Mouse (Mus musculus) limb, embryonic 14.5 days (tissue): Measurements from ENCODE around the gene Ctnna2. TPM values are rescaled to one million over a fixed set of nuclear protein-coding genes. Genes with fewer than 3 reads are reported as not detected.

Experiments used
- ATAC-seq: fragments of 200-750 bp; cut with Nextera tagmentation; 2 replicates; pipeline ENCODE4 v1.8.0; 2017; ENCODE audit warnings: low read depth, moderate number of reproducible peaks, moderate TSS enrichment; ENCODE audit not compliant: low FRiP score
- DNase-seq: peaks from one replicate; pipeline ENCODE4 v3.0.0-alpha.2; 2015; ENCODE audit warnings: low spot score
- H3K27ac ChIP-seq: fragments of 300-500 bp; sonication (generic); replicated peaks from 2 replicates; pipeline ENCODE4 v1.5.1; 2014; ENCODE audit warnings: low read depth, mild to moderate bottlenecking, low read length, moderate library complexity, mixed read lengths
- H3K27me3 ChIP-seq: fragments of 300-500 bp; sonication (generic); 2 replicates; pipeline ENCODE4 v1.6.1; 2014; ENCODE audit warnings: low read length, mixed read lengths; ENCODE audit not compliant: control insufficient read depth, insufficient read depth
- H3K36me3 ChIP-seq: fragments of 300-500 bp; sonication (generic); 2 replicates; pipeline ENCODE4 v1.6.1; 2014; ENCODE audit warnings: mild to moderate bottlenecking, low read length, moderate library complexity, mixed read lengths; ENCODE audit not compliant: control insufficient read depth, insufficient read depth
- H3K4me1 ChIP-seq: fragments of 300-500 bp; sonication (generic); 2 replicates; pipeline ENCODE4 v1.6.1; 2014; ENCODE audit warnings: antibody characterized with exemption, low read length, mixed read lengths; ENCODE audit not compliant: control insufficient read depth, insufficient read depth
- H3K4me2 ChIP-seq: fragments of 300-500 bp; sonication (generic); replicated peaks from 2 replicates; pipeline ENCODE4 v1.6.1; 2014; ENCODE audit warnings: low read depth, mild to moderate bottlenecking, low read length, moderate library complexity; ENCODE audit not compliant: severe bottlenecking
- H3K4me3 ChIP-seq: fragments of 300-500 bp; sonication (generic); replicated peaks from 2 replicates; pipeline ENCODE4 v1.5.1; 2014; ENCODE audit warnings: low read length
- H3K9ac ChIP-seq: fragments of 300-500 bp; sonication (generic); 2 replicates; pipeline ENCODE4 v1.6.1; 2014; ENCODE audit warnings: mild to moderate bottlenecking, low read depth, low read length, moderate library complexity; ENCODE audit not compliant: severe bottlenecking
- H3K9me3 ChIP-seq: fragments of 300-500 bp; sonication (generic); 2 replicates; pipeline ENCODE4 v1.6.1; 2016; ENCODE audit warnings: low read length; ENCODE audit not compliant: control insufficient read depth
- POLR2A ChIP-seq: fragments of 200-500 bp; IDR thresholded peaks from 2 replicates; pipeline ENCODE4 v1.8.0; 2012; ENCODE audit warnings: inconsistent platforms, mild to moderate bottlenecking, moderate library complexity, borderline replicate concordance; ENCODE audit not compliant: insufficient read depth, insufficient read length; ENCODE audit errors: extremely low read depth
- WGBS: fragments of 180-500 bp; shearing (Covaris S2); extraction: QIAGEN DNeasy Blood & Tissue Kit; methylation state at CpG from one replicate; pipeline ENCODE4 v1.1.7; 2014; 5-methylcytosine and 5-hydroxymethylcytosine counted together
- polyA plus RNA-seq, 2 experiments: library from polyadenylated mRNA; depleted of rRNA in 1 of 2; stranded (reverse) in 1 of 2; unstranded in 1 of 2; fragments of >200 nt; fragmentation: Nextera tagmentation in 1 of 2; extraction: Ambion mirVana in 1 of 2; gene quantifications; 2 replicates each; pipeline versions ENCODE4 v1.2.1 to v1.2.3; 2012 to 2014

Gene Ctnna2
- polyA plus RNA-seq, 2 experiments: 1.7 to 2.7 TPM

- H3K4me3 ChIP-seq: no peak overlapping the region
- TF ChIP-seq POLR2A: no peak
- no peak for DNase-seq
- H3K27ac ChIP-seq: no peak overlapping the region
- ATAC-seq: no peak
- no peak overlapping the region for H3K4me2 ChIP-seq
- 87% methylated on average over 3 of the region's 3 CpGs for WGBS
- no peak overlapping the region for H3K9ac ChIP-seq
- H3K36me3 ChIP-seq: no peaks in the 10 kb centered on the region
- H3K4me1 ChIP-seq: no peaks in the 10 kb centered on the region
- H3K27me3 ChIP-seq: no peaks in the 10 kb centered on the region
- no peaks in the 10 kb centered on the region for H3K9me3 ChIP-seq
These were observed 782.8 kb downstream of the Ctnna2 start for GRCm38 (mm10) chr6:77196650-77197049.

DNA sequence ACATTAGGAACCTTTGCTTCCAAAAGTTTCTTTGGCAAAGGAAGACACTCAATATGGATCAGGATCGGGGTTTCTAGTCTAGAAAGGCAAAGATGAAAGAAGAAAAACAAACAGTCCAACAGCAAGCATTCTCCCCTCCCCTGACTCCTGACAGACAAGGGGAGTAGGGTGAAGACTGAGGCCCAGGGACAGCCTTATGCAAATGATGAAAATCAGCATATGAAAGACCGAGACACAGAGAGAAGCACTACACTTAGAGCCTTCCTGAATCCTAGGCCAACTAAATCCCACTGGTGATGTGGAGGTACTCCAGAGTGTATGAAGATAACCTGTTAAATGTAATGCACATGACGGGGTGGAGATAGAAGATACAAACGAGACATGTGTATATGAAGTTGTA is 787.9 kb downstream of the Ctnna2 start:
- no peak for TF ChIP-seq POLR2A
- Histone ChIP-seq H3K4me1 (no peaks in the 10 kb centered on the region), H3K9ac (no peak overlapping the region), H3K36me3 (no peaks in the 10 kb centered on the region), H3K9me3 (no peaks in the 10 kb centered on the region), H3K4me3 (no peak overlapping the region), H3K27me3 (no peaks in the 10 kb centered on the region), H3K27ac (no peak overlapping the region), H3K4me2 (no peak overlapping the region)
- WGBS: 82% methylated on average over 4 of the region's 4 CpGs
- ATAC-seq (no peak), DNase-seq (no peak)

- H3K9ac ChIP-seq: no peak overlapping the region
- DNase-seq (no peak), ATAC-seq (no peak)
- 89% methylated on average over 2 of the region's 2 CpGs for whole genome bisulfite sequencing
- H3K4me1 ChIP-seq: no peaks in the 10 kb centered on the region
- TF ChIP-seq POLR2A: no peak
- no peak overlapping the region for H3K4me3 ChIP-seq
- no peak overlapping the region for H3K4me2 ChIP-seq
- no peak overlapping the region for H3K27ac ChIP-seq
- no peaks in the 10 kb centered on the region for H3K36me3 ChIP-seq
- no peaks in the 10 kb centered on the region for H3K9me3 ChIP-seq
- no peaks in the 10 kb centered on the region for H3K27me3 ChIP-seq
These were observed 790.9 kb downstream of the Ctnna2 start for GRCm38 (mm10) chr6:77188628-77189027.

GRCm38 (mm10) chr6:77185751-77186150 is 793.7 kb downstream of the Ctnna2 start:
- H3K4me2 ChIP-seq: no peak overlapping the region
- no peaks in the 10 kb centered on the region for H3K36me3 ChIP-seq
- 81% methylated on average over 4 of the region's 4 CpGs for WGBS
- no peak overlapping the region for H3K27ac ChIP-seq
- DNase-seq: no peak
- H3K9ac ChIP-seq: no peak overlapping the region
- no peaks in the 10 kb centered on the region for H3K9me3 ChIP-seq
- TF ChIP-seq POLR2A: no peak
- no peak overlapping the region for H3K4me3 ChIP-seq
- no peaks in the 10 kb centered on the region for H3K4me1 ChIP-seq
- ATAC-seq: no peak
- no peaks in the 10 kb centered on the region for H3K27me3 ChIP-seq

GRCm38 (mm10) chr6:77184896-77185295 is 794.6 kb downstream of the Ctnna2 start:
- Histone ChIP-seq H3K27me3 (no peaks in the 10 kb centered on the region), H3K36me3 (no peaks in the 10 kb centered on the region), H3K27ac (no peak overlapping the region), H3K4me2 (no peak overlapping the region), H3K4me1 (no peaks in the 10 kb centered on the region), H3K9ac (no peak overlapping the region), H3K9me3 (no peaks in the 10 kb centered on the region), H3K4me3 (no peak overlapping the region)
- TF ChIP-seq POLR2A: no peak
- no peak for ATAC-seq
- DNase-seq: no peak
- WGBS: 49% methylated on average over 2 of the region's 2 CpGs

DNA sequence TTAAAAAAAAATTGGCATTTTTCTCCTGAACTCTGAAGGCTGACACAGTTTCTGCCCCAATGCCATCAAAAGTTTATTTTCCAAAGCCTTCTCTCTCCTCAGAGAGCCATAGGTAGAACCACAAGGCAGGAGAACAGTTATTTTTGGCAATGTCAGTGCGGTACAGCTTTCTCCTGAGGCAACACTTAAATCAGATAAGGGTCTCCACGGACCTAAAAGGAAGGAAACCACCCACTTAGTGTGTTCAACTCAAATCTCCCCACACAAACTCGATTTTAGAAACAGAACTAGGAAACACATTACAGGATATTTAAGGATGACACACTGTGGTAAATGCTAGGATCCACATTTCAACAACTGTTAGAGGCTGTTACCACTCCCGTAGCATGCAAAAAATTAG is 803.7 kb downstream of the Ctnna2 start:
- Histone ChIP-seq H3K36me3 (no peaks in the 10 kb centered on the region), H3K27ac (no peak overlapping the region), H3K9me3 (no peaks in the 10 kb centered on the region), H3K9ac (no peak overlapping the region), H3K27me3 (no peaks in the 10 kb centered on the region), H3K4me2 (no peak overlapping the region), H3K4me1 (no peaks in the 10 kb centered on the region), H3K4me3 (no peak overlapping the region)
- WGBS: 17% methylated on average over 4 of the region's 4 CpGs
- TF ChIP-seq POLR2A: no peak
- no peak for ATAC-seq
- DNase-seq: peak; percentile 17
